Mouse (Mus musculus) CH12.LX (cell line): ENCODE data around the gene Zbtb48. TPM values are rescaled to one million over a fixed set of nuclear protein-coding genes. Genes with fewer than 3 reads are reported as not detected.

Experiments used
- DNase-seq: peaks from one replicate; pipeline ENCODE4 v3.0.0-alpha.2; 2013; ENCODE audit errors: extremely low read depth
- H3K27ac ChIP-seq: 2 replicates; pipeline ENCODE4 v1.5.1; 2012; ENCODE audit warnings: low read depth, mild to moderate bottlenecking, control low read depth, moderate library complexity; ENCODE audit not compliant: insufficient read depth
- H3K27me3 ChIP-seq: replicated peaks from 2 replicates; pipeline ENCODE3; 2012; ENCODE audit warnings: inconsistent platforms
- H3K36me3 ChIP-seq, 2 experiments: replicated peaks in 1 of 2; 2 replicates each; pipeline versions ENCODE3 to v1.6.1; 2012; ENCODE audit warnings: inconsistent platforms in 1 of 2, low read length in 1 of 2, mild to moderate bottlenecking in 1 of 2, mixed read lengths in 1 of 2, moderate library complexity in 1 of 2; ENCODE audit not compliant: control insufficient read depth in 1 of 2, insufficient read depth in 1 of 2
- H3K4me1 ChIP-seq, 2 experiments: 2 replicates each; pipeline ENCODE4 v1.6.1; 2012; ENCODE audit warnings: inconsistent platforms in 1 of 2, moderate library complexity in 1 of 2; ENCODE audit not compliant: insufficient read depth in 2 of 2, control insufficient read depth in 1 of 2
- H3K4me2 ChIP-seq: 2 replicates; pipeline ENCODE4 v1.6.1; 2012; ENCODE audit warnings: low read depth, mild to moderate bottlenecking, control low read depth; ENCODE audit not compliant: poor library complexity, insufficient read depth, severe bottlenecking
- H3K4me3 ChIP-seq, 3 experiments: fragments of 150-350 bp in 1 of 3; sonication (generic) in 1 of 3; replicated peaks in 1 of 3; 2 replicates each; pipeline versions ENCODE3 to v1.5.1; 2011 to 2012; ENCODE audit warnings: low read depth in 2 of 3, low read length in 2 of 3, mild to moderate bottlenecking in 2 of 3, moderate library complexity in 2 of 3, control low read depth in 1 of 3, improper control_type of control experiment in 1 of 3, inconsistent platforms in 1 of 3, mixed read lengths in 1 of 3; ENCODE audit not compliant: poor library complexity in 1 of 3
- H3K79me2 ChIP-seq: replicated peaks from 2 replicates; pipeline ENCODE4 v1.6.1; 2012; ENCODE audit warnings: mild to moderate bottlenecking, moderate library complexity; ENCODE audit not compliant: control insufficient read depth, poor library complexity, insufficient read depth, severe bottlenecking; ENCODE audit errors: extremely low read depth
- H3K9ac ChIP-seq: 2 replicates; pipeline ENCODE4 v1.6.1; 2012; ENCODE audit warnings: low read depth, mild to moderate bottlenecking, control low read depth, moderate library complexity; ENCODE audit not compliant: insufficient read depth
- H3K9me3 ChIP-seq: replicated peaks from 2 replicates; pipeline ENCODE3; 2012; ENCODE audit warnings: low read length, inconsistent platforms, mixed read lengths
- BHLHE40 ChIP-seq: IDR thresholded peaks from 2 replicates; pipeline ENCODE4 v1.6.1; 2011; ENCODE audit warnings: mild to moderate bottlenecking, low read depth, low read length, improper control_type of control experiment
- CHD1 ChIP-seq: IDR thresholded peaks from 2 replicates; pipeline ENCODE4 v1.6.1; 2012; ENCODE audit warnings: low read depth, low read length, improper control_type of control experiment, inconsistent platforms
- CHD2 ChIP-seq: IDR thresholded peaks from 2 replicates; pipeline ENCODE4 v1.6.1; 2011; ENCODE audit warnings: low read length, improper control_type of control experiment
- CTCF ChIP-seq, 2 experiments: IDR thresholded peaks in 1 of 2; conservative IDR thresholded peaks in 1 of 2; 2 replicates each; pipeline ENCODE4 v1.5.1; 2011 to 2012; ENCODE audit warnings: low read depth in 2 of 2, low read length in 2 of 2, improper control_type of control experiment in 1 of 2, inconsistent platforms in 1 of 2, mild to moderate bottlenecking in 1 of 2, moderate library complexity in 1 of 2
- ETS1 ChIP-seq: conservative IDR thresholded peaks from 2 replicates; pipeline ENCODE4 v1.6.1; 2012; ENCODE audit warnings: low read depth, mild to moderate bottlenecking, inconsistent platforms, low read length, improper control_type of control experiment, moderate library complexity
- GABPA ChIP-seq: IDR thresholded peaks from 2 replicates; pipeline ENCODE4 v1.6.1; 2012; ENCODE audit warnings: low read depth, low read length, improper control_type of control experiment, inconsistent platforms; ENCODE audit not compliant: insufficient replicate concordance
- JUN ChIP-seq: IDR thresholded peaks from 2 replicates; pipeline ENCODE4 v1.6.1; 2011; ENCODE audit warnings: low read depth, mild to moderate bottlenecking, low read length, improper control_type of control experiment, moderate library complexity; ENCODE audit not compliant: insufficient read depth
- MXI1 ChIP-seq: IDR thresholded peaks from 2 replicates; pipeline ENCODE4 v1.6.1; 2011; ENCODE audit warnings: mild to moderate bottlenecking, low read depth, low read length, improper control_type of control experiment
- POLR2A ChIP-seq: IDR thresholded peaks from 2 replicates; pipeline ENCODE4 v1.6.1; 2011; ENCODE audit warnings: low read depth, mild to moderate bottlenecking, improper control_type of control experiment, low read length
- POLR2AphosphoS2 ChIP-seq: IDR thresholded peaks from 2 replicates; pipeline ENCODE4 v1.6.1; 2011; ENCODE audit warnings: low read depth, low read length, improper control_type of control experiment
- RAD21 ChIP-seq: IDR thresholded peaks from 2 replicates; pipeline ENCODE4 v1.6.1; 2011; ENCODE audit warnings: low read depth, mild to moderate bottlenecking, low read length, improper control_type of control experiment, moderate library complexity
- RCOR1 ChIP-seq: conservative IDR thresholded peaks from 2 replicates; pipeline ENCODE4 v1.6.1; 2012; ENCODE audit warnings: low read depth, mild to moderate bottlenecking, inconsistent platforms, low read length, improper control_type of control experiment
- SIN3A ChIP-seq: IDR thresholded peaks from 2 replicates; pipeline ENCODE4 v1.6.1; 2012; ENCODE audit warnings: low read length, improper control_type of control experiment, inconsistent platforms
- SMC3 ChIP-seq: IDR thresholded peaks from 2 replicates; pipeline ENCODE4 v1.6.1; 2011; ENCODE audit warnings: low read depth, low read length, improper control_type of control experiment
- UBTF ChIP-seq: IDR thresholded peaks from 2 replicates; pipeline ENCODE4 v1.6.1; 2012; ENCODE audit warnings: low read depth, mild to moderate bottlenecking, inconsistent platforms, low read length, improper control_type of control experiment, moderate library complexity
- USF1 ChIP-seq: IDR thresholded peaks from 2 replicates; pipeline ENCODE4 v1.6.1; 2014; ENCODE audit warnings: low read depth, mild to moderate bottlenecking, inconsistent platforms, low read length, improper control_type of control experiment
- ZC3H11A ChIP-seq: IDR thresholded peaks from 2 replicates; pipeline ENCODE4 v1.6.1; 2012; ENCODE audit warnings: low read depth, mild to moderate bottlenecking, inconsistent platforms, low read length, improper control_type of control experiment
- ZMIZ1 ChIP-seq: IDR thresholded peaks from 2 replicates; pipeline ENCODE4 v1.6.1; 2012; ENCODE audit warnings: low read depth, mild to moderate bottlenecking, inconsistent platforms, low read length, improper control_type of control experiment
- dilution Hi-C: fragments of 300-500 bp; cut with MboI; formaldehyde crosslinking; loops from 2 replicates; pipeline ENCODE4 v1.14.3; 2020; ENCODE audit warnings: low sequenced_read_pairs; ENCODE audit not compliant: extremely low pct_unique_long_range_greater_than_20kb, extremely low pct_ligation_motif_present
- in situ Hi-C: fragments of 300-500 bp; cut with MboI; formaldehyde crosslinking; loops from 3 replicates; pipeline ENCODE4 v1.14.3; 2019; ENCODE audit warnings: low sequenced_read_pairs, low pct_ligation_motif_present, low pct_unique_long_range_greater_than_20kb, mixed read lengths
- polyA plus RNA-seq: library from polyadenylated mRNA; unstranded; fragments of >175 nt; gene quantifications from 2 replicates; pipeline ENCODE4 v1.2.1, GENCODE M21; 2012; ENCODE audit warnings: low read depth; ENCODE audit not compliant: insufficient read length
- total RNA-seq, 2 experiments: library from RNA; depleted of rRNA; stranded (reverse); fragments of 300-350 nt in 1 of 2; fragments of >200 nt in 1 of 2; gene quantifications; 2 replicates each; pipeline ENCODE4 v1.2.3; 2012 to 2014

The Zbtb48 gene
- total and polyA plus RNA-seq, 3 experiments, result 7.4 to 13.6 (median 10.5) TPM

DNA sequence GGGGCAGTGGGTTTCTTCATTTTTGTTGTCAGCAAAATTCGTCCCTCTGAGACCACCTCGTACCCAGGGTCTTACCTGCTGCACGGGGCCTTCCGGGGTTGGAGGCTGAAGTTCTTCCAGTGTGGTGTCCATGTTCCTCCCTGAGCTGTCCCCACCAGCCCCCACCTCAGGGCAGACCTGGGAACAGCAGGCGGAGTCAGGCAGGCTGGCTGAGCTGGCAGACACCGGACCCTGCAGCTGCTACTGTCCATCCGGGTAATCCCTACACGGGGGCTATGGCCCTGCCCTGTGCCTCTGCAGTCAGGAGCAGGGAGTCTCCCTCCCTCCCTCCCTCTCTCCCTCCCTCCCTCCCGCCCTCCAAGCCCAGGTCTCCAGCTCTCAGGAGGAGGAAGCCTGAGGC, 43.9 kb downstream of the Zbtb48 start:
- DNase-seq, result no peak
- Histone ChIP-seq H3K27ac (no peak overlapping the region), H3K36me3 (peaks cover 60 to 77% of the 10 kb centered on the region in 2 experiments), H3K79me2 (peaks cover 10% of the 10 kb centered on the region), H3K4me3 (no peak overlapping the region), H3K9ac (no peak overlapping the region), H3K27me3 (no peaks in the 10 kb centered on the region), H3K4me2 (no peak overlapping the region), H3K4me1 (peaks cover 4 to 20% of the 10 kb centered on the region in 2 experiments; a peak in 3 of 4 replicates), H3K9me3 (no peaks in the 10 kb centered on the region)
- in situ Hi-C loops (no loop called here), dilution Hi-C loops (no loop called here)
- TF ChIP-seq POLR2A (0 out of 2 replicates have a peak, but pooled peaks have one; percentile 5), CHD1 (no peak)

DNA sequence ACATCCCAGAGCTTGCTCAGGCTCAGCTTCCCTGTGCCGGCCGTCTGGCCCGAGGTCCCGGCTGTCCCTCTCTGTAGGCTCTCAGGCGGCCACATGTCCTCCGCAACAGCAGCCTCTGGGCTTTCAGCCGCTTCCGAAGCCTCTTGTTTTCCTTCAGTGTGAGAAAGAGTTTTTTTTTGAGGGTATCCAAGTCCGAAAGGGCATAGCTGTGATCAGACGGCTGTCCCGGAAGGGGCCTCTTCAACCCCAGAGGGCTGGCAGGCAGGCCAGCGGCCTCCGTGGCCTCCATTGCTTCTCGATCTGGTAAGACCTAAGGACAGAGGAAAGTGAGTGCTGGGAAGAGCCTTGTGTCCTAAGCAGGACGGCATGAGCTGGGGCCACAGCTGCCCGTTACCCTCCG, 44.4 kb downstream of the Zbtb48 start:
- Histone ChIP-seq H3K27ac (no peak overlapping the region), H3K4me1 (peaks cover 5 to 23% of the 10 kb centered on the region in 2 experiments; a peak in 3 of 4 replicates), H3K4me3 (no peak overlapping the region), H3K27me3 (no peaks in the 10 kb centered on the region), H3K4me2 (no peak overlapping the region), H3K79me2 (peaks cover 7% of the 10 kb centered on the region), H3K9me3 (no peaks in the 10 kb centered on the region), H3K36me3 (peaks cover 63 to 80% of the 10 kb centered on the region in 2 experiments), H3K9ac (no peak overlapping the region)
- no peak for TF ChIP-seq POLR2A
- no peak for TF ChIP-seq ZMIZ1
- no peak for TF ChIP-seq JUN
- TF ChIP-seq USF1, result no peak
- TF ChIP-seq POLR2AphosphoS2, result no peak
- TF ChIP-seq BHLHE40, result no peak
- no peak for TF ChIP-seq RAD21
- no peak for TF ChIP-seq SMC3
- no peak for TF ChIP-seq MXI1
- no peak for TF ChIP-seq CHD2
- no peak for TF ChIP-seq RCOR1
- TF ChIP-seq GABPA, result no peak
- TF ChIP-seq ZC3H11A, result no peak
- no peak for TF ChIP-seq SIN3A
- TF ChIP-seq UBTF, result no peak
- no peak for TF ChIP-seq CTCF (conservative IDR thresholded peaks at IDR 0.05 in 1 of 2, IDR thresholded peaks at IDR 0.05 in 1 of 2; ENCODE audit: low read depth in 2 of 2, low read length in 2 of 2)
- no peak for TF ChIP-seq ETS1
- in situ Hi-C loops (no loop called here), dilution Hi-C loops (no loop called here)
- no peak for DNase-seq
